Mouse (Mus musculus) gastrocnemius, postnatal 14 days (tissue): ENCODE data around the gene Apba1. TPM values are rescaled to one million over a fixed set of nuclear protein-coding genes. Genes with fewer than 3 reads are reported as not detected.

Experiments used
- DNase-seq: peaks from one replicate; pipeline ENCODE4 v3.0.0; 2021; ENCODE audit warnings: mixed read lengths
- intact Hi-C: fragments of 180-260 bp; cut with DNase I; formaldehyde crosslinking; loops from one replicate; pipeline ENCODE4 v1.15.1; 2025; ENCODE audit warnings: low total_unique reads
- total RNA-seq, 2 experiments: library from RNA; stranded (reverse); gene quantifications; 2 replicates each; pipeline ENCODE4 v1.2.3; 2021

The Apba1 gene
- total RNA-seq, 2 experiments from 2014 or later, result 1.6 to 3.0 TPM

DNA sequence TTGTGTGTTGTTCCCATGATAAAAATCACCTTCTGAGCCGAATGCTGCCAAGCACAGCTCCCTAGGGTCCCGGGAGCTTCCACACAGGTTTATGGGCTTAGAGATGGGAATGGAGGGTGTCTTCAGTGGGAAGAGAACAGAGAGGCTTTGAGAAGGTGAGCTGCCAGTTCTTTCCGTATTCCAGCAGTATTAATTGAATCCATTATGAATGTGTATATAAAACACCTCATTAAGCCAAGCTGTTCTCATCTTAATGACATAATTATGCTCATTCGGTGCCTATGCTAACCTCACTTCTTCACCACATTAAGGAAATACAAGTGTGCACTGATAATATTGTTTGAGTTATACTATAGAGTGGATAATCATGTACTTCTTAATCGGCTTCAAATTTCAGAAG is 147.1 kb downstream of the Apba1 start:
- intact Hi-C loops, result no loop called here
- DNase-seq, result no peak

- intact Hi-C loops, result no loop called here
- DNase-seq, result no peak
Observed at GRCm38 (mm10) chr19:23910345-23910744, 151.7 kb downstream of the Apba1 start.

- no peak for DNase-seq
- intact Hi-C loops, result no loop called here
Observed at GRCm38 (mm10) chr19:23919384-23920219, 160.9 kb downstream of the Apba1 start.

GRCm38 (mm10) chr19:23920220-23920544 is 161.5 kb downstream of the Apba1 start:
- intact Hi-C loops, result no loop called here
- DNase-seq, result no peak

DNA sequence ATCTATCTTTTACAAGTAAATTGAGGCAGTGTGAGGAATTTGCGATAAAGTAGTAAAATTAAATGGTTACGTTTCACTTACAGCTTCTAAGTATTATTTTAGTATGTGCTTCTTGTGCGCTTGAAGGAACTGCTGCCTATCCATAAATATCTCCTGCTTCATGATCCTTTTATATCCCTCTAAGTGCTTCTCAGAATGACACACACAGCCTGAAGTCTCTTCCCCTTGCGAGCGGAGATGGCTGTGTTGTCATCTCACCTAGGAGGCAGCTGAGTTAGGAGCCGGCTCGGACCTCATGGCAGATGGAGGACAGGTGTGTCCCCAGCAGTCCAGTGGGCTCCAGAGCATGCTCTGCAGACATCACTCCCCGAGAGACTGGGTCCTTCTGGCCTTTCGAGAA is 163.9 kb downstream of the Apba1 start:
- no peak for DNase-seq
- intact Hi-C loops, result no loop called here

DNA sequence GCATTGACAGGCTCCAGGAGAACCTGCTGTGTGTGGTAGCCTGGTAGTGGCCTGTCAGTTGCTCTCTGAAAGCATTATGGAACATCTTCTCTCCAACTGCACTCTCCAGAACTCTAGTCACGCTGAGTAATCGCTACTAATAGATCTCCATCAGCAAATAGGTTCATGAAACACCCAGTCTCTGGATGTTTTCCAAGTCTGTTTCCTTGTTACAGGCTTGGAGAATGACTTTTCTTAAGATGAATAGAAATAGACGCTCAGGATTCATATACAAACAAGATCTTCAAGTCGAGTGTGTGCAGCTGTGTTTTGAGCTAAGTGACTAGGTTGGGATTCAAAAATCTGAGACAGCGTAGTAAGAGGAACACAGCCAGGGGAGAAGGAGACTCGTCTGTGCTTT is 165.4 kb downstream of the Apba1 start:
- intact Hi-C loops, result no loop called here
- no peak for DNase-seq

DNA sequence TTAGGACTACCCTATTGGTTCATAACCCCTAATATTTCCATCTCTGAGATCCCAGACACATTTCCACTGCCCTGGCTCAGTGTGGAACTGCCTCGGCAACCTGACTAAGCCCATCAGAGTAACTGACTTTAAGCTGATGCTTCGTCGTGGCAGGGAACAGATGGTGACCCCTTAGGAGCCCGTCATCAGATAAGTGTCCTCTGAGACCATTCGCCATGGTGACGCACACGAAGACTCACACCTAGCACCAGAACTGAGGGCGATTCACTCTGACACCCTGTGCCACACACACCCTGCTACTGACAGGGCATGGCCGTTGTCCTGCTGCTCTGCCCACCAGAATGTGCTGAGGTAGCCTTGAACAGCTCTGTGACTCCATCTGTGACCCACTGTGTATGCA is 166.1 kb downstream of the Apba1 start:
- intact Hi-C loops, result no loop called here
- DNase-seq, result no peak

DNA sequence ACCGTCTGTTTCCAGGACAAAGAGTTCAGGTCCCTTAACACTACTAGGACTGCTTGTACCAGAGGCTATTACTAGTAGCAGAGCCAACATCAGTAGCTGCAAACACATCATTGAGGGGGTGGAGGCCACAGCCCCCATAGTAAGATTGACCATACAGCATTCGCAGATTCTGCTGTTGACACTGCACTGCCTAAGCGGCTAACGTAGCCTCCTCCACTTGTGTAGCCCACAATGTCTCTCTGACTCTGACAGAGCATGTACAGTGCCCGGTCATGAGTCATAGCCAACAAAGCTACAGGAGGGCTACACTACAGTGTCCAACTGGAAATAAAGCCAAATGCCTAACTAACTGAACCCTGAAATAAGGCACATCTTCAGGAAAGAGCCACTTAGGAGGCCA is 166.9 kb downstream of the Apba1 start:
- no peak for DNase-seq
- intact Hi-C loops, result no loop called here

DNA sequence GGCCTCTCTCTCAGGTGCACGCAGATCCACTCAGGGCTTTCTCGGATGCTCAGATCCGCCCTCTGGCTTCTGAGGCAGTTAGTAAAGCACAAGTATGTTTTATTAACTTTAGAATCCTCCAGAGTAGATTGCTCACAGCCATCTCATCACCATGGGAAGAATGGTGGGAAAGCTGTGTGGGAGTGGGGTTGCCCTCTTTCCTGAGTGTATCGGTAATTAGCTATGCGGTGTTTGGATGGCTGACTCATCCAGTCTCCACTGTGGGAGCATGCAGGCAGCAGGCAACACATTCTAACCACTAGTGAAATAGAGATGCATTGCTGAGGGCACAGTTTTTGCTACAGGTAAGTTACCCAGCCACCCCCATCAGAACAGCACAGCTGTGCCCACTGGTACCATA is 172.1 kb downstream of the Apba1 start:
- no peak for DNase-seq
- intact Hi-C loops, result no loop called here

GRCm38 (mm10) chr19:23941422-23941949 is 182.8 kb downstream of the Apba1 start:
- no peak for DNase-seq
- intact Hi-C loops, result no loop called here

DNA sequence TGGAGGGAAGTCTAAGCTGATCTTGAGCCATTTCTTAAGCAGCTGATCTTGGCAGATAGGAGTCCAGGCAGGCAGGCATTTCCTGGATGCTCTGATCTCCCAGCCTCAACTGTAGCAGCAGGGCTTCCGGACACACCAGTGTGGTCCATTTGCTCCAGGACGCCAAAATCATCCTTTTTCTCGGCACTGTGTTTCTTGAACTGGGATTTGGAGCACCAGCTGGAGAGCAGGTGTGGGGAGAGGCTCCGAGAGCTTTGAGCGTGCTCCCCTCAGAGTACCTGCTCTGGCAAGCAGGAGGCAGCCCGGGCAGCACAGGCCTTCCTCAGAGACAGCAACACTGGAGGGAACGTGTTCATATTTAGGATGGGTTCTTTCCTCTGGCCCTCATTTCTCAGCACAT is 184.2 kb downstream of the Apba1 start:
- DNase-seq, result no peak
- intact Hi-C loops, result no loop called here

DNA sequence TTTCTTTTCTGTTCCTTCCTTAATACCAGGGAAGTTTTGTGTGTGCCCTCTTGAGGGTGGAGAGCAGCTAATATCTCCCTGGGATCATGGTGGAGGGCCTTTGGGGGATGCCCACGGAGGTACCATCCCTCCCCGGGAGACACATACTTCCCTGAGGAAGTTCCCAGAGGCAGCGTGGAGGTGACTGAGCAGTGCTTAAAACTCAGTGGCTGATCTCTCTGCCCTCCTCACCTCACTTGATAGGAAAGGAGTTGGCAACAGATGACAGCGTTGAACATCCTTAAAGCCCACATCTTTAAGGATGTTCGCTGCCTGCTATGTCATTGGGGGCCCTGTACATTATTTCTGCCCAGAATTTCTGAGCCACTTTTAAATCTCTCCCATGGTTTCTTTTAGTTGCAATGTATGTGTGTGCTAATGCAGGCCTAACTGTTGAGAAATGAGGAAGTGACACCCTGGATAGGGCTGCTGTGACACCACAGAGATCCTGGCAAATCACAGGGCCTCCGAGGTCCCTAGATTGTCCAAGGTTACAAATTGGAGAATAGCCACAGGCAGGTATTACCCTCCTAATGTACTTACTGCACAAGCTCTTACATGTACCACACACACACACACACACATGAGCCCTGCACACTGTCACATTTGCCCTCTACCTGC is 187.5 kb downstream of the Apba1 start:
- intact Hi-C loops, result no loop called here
- no peak for DNase-seq

DNA sequence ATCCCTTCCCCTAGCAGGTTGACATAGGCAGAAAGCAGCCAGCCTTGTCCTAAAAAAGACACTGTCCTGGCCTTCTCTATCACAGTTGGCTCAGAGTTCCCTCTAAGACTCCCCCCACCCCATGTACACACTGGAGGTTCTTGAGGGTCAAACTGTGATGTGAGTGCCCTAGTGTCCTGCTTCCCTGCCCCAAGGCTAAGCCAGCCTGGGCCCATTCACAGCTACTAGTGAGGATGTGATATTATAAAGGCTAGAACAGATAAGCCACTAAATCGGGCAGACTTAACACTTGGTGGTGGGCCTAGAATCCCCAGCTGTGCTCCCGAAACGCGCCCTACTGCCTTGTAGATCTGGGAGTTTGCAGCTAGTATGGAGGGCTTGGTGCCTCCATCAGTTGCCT is 188.1 kb downstream of the Apba1 start:
- DNase-seq, result no peak
- intact Hi-C loops, result no loop called here

DNA sequence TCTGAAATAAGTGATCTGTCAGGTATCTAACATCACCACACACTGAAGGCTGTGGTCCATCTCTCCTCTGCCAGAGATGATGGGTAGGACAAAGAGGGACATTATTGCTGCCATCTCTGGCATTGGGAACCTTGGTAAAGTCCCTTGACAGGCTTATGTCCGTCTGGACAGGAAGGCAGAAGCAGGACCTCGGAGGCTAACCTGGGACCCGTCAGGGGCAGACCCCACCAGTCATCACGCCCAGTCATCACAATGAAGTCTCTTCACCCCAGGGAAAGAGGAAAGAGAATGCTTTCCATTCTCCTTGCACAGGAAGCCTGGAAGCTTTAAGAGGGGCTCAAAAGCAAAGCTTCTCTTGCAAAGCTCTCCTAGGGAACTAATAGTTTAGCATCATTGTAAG is 189.2 kb downstream of the Apba1 start:
- DNase-seq, result no peak
- intact Hi-C loops, result no loop called here

GRCm38 (mm10) chr19:23948301-23949000 is 189.8 kb downstream of the Apba1 start:
- no peak for DNase-seq
- intact Hi-C loops, result no loop called here

DNA sequence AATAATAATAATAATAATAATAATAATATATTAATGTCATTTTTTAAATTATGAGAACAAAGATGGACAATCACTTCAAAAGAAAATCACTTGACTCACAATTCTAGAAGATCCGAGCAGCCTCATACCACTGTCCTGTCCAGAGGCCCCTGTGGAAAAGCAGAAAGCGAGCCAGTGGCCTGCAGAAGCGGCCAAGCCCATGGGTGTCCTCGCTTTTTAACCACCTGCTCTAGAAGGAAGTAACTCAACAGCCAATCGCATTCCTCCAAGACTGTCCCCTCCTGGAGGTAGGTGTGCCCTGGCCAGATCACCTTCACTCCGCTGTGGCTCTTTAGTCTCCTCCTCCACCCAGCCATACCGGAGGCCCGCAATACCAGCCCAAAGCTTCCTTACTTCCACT is 196.8 kb downstream of the Apba1 start:
- DNase-seq, result no peak
- intact Hi-C loops, result no loop called here

GRCm38 (mm10) chr19:23956299-23956975 is 197.8 kb downstream of the Apba1 start:
- intact Hi-C loops, result no loop called here
- no peak for DNase-seq

DNA sequence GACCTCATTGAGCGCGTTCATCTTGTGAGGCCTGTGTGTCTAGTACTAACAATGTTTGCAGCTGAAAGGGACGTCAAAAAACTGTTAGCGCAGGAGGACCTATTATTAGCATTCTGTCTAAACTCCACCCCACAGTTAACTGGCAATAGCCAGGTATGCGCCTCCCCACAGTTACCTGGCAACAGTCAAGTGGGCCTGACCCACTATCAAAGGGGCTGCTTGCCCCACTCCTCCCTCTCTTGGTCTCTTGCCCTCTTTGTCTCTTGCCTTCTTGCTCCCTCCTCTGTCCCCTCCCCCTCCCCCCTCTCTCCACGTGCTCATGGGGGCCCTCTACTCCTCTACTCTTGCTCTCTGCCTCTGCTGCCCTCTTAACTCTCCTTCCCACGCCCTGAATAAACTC is 198.9 kb downstream of the Apba1 start:
- intact Hi-C loops, result no loop called here

DNA sequence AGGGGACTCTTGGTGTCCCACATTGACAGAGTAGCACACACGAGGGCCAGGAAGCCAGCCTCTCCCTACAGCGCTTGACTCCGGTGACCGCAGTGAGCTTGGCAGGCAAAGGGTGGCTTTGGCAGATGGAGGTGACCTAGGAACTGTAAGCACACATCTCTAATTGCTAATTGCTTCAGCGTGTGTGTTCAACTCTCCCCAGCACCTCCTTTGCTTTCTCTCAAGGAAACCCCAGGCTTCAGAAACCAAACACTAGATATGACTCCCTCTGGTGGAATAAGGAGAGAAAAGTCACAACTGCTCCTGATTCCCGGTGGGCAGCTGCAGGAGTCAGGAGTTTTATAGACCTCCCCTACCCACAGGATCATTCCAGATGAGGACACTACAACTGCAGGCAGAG is 200.2 kb downstream of the Apba1 start:
- intact Hi-C loops, result no loop called here

More for the DNA sequence above, 198.9 kb downstream of the Apba1 start:
- no peak for DNase-seq

GRCm38 (mm10) chr19:23959870-23960269 is 201.2 kb downstream of the Apba1 start:
- no peak for DNase-seq
- intact Hi-C loops, result loop anchor here (2.0 kb wide), 2 partner anchors 57 to 99 kb away; no protein-coding TSS in a partner anchor

More for the DNA sequence above, 200.2 kb downstream of the Apba1 start:
- DNase-seq, result peak; percentile 41
